In genomic region chr13:64373695-64374094, GRCm38 (mm10) we compare ENCODE assay signal across 12 mouse cellular contexts. TPM values are rescaled to one million over a fixed set of nuclear protein-coding genes. Genes with fewer than 3 reads are reported as not detected.
DNase-seq lines count a peak whose midpoint lies in the region; ATAC-seq and TF ChIP-seq lines count a peak whose summit lies in the region.
"Had no signal": no experiment of that assay in that cellular context is flagged by ENCODE, and none has a peak within 500 bp of the region (broad histone marks: within the 10 kb centered on the region; RNA-seq: fewer than 3 reads in every experiment).

No protein-coding gene starts in this region.

- H3K4me1 ChIP-seq in limb, embryonic 14.5 days (ENCODE audit: control insufficient read depth, insufficient read depth, low read length) = peaks cover 7% of the 10 kb centered on the region
- H3K4me1 ChIP-seq in limb, embryonic 10.5 days = peaks cover 10% of the 10 kb centered on the region

- H3K36me3 ChIP-seq in limb, embryonic 14.5 days (ENCODE audit: control insufficient read depth, insufficient read depth, low read length) = no peaks in the 10 kb centered on the region
- no peaks in the 10 kb centered on the region for H3K36me3 ChIP-seq in limb, embryonic 10.5 days
- H3K36me3 ChIP-seq: hindbrain, embryonic 13.5 days; neural tube, embryonic 13.5 days had no signal

- no peak for ATAC-seq in limb, embryonic 14.5 days (ENCODE audit: low FRiP score, low read depth)
- ATAC-seq in frontal cortex, adult (ENCODE audit: low TSS enrichment) = no peak
- ATAC-seq: CD4-positive, CD25-positive, alpha-beta regulatory T cell, adult 4 months had no signal

- H3K27ac ChIP-seq in gastrocnemius, adult 2 months = peak overlapping the region; percentile 77
- no peak overlapping the region for H3K27ac ChIP-seq in limb, embryonic 14.5 days (replicated peaks; ENCODE audit: low read depth, low read length)
- no peak overlapping the region for H3K27ac ChIP-seq in limb, embryonic 10.5 days
- H3K27ac ChIP-seq: hindbrain, embryonic 13.5 days; liver, embryonic 14.5 days; neural tube, embryonic 13.5 days had no signal

- 10% methylated on average over 1 of the region's 1 CpGs for WGBS in limb, embryonic 14.5 days
- 18% methylated on average over 1 of the region's 1 CpGs for WGBS in limb, embryonic 10.5 days

- no peak overlapping the region for H3K9ac ChIP-seq in limb, embryonic 14.5 days (ENCODE audit: low read depth, low read length, severe bottlenecking)
- H3K9ac ChIP-seq: hindbrain, embryonic 13.5 days; liver, embryonic 14.5 days; neural tube, embryonic 13.5 days had no signal

- peak; percentile 72 for DNase-seq in gastrocnemius, adult 2 months
- DNase-seq in gastrocnemius, postnatal 4 days (ENCODE audit: low spot score in 2 of 2) = no peak
- DNase-seq in limb, embryonic 14.5 days (ENCODE audit: low spot score) = peak; percentile 27
- no peak for DNase-seq in limb, embryonic 10.5 days (ENCODE audit: low spot score)
- DNase-seq in gastrocnemius, postnatal 14 days = peak; percentile 14
- DNase-seq in lung, postnatal 25 days (ENCODE audit: low spot score) = peak; percentile 7
- no peak for DNase-seq in cerebellum, adult 9-10 months

- no peaks in the 10 kb centered on the region for H3K27me3 ChIP-seq in limb, embryonic 14.5 days (ENCODE audit: control insufficient read depth, insufficient read depth, low read length)
- H3K27me3 ChIP-seq in limb, embryonic 10.5 days (ENCODE audit: low read depth, poor library complexity, severe bottlenecking) = no peaks in the 10 kb centered on the region
- H3K27me3 ChIP-seq: hindbrain, embryonic 13.5 days; neural tube, embryonic 13.5 days had no signal

- no peak for TF ChIP-seq CTCF in gastrocnemius, adult 2 months (IDR thresholded peaks at IDR 0.05)

- TF ChIP-seq POLR2A in limb, embryonic 14.5 days (IDR thresholded peaks at IDR 0.05; ENCODE audit: borderline replicate concordance, extremely low read depth, insufficient read depth, insufficient read length) = no peak

- H3K4me2 ChIP-seq in limb, embryonic 14.5 days (replicated peaks; ENCODE audit: low read depth, low read length, severe bottlenecking) = no peak overlapping the region
- H3K4me2 ChIP-seq: hindbrain, embryonic 13.5 days; neural tube, embryonic 13.5 days had no signal

- H3K4me3 ChIP-seq in gastrocnemius, adult 2 months = no peak overlapping the region
- no peak overlapping the region for H3K4me3 ChIP-seq in limb, embryonic 14.5 days (replicated peaks; ENCODE audit: low read length)
- no peak overlapping the region for H3K4me3 ChIP-seq in limb, embryonic 10.5 days
- H3K4me3 ChIP-seq: hindbrain, embryonic 13.5 days; neural tube, embryonic 13.5 days had no signal

- intact Hi-C loops in gastrocnemius, adult 2 months (cut with DNase I) = no loop called here
- intact Hi-C loops in gastrocnemius, postnatal 14 days (cut with DNase I; ENCODE audit: low total_unique reads) = no loop called here

- H3K9me3 ChIP-seq in limb, embryonic 14.5 days (ENCODE audit: control insufficient read depth, low read length) = no peaks in the 10 kb centered on the region
- no peaks in the 10 kb centered on the region for H3K9me3 ChIP-seq in limb, embryonic 10.5 days (replicated peaks)
- H3K9me3 ChIP-seq: hindbrain, embryonic 13.5 days; neural tube, embryonic 13.5 days had no signal

RNA-seq across cellular contexts. Expression of gene Ctsl, which starts 3.0 kb away (rescaled TPM):
- 100 to 1,000 TPM; 111 to 149 TPM for total RNA-seq in gastrocnemius, adult 2 months (2021)
- total RNA-seq in gastrocnemius, postnatal 4 days (2021) = 100 to 1,000 TPM; 179 to 189 TPM
- 113 and 161 TPM in 2 replicates for polyA plus RNA-seq in limb, embryonic 14.5 days (2012; rRNA removed)
- polyA plus RNA-seq in limb, embryonic 14.5 days (2014; fragmentation: Nextera tagmentation; extraction: Ambion mirVana) = 228 and 249 TPM in 2 replicates
- polyA plus RNA-seq in limb, embryonic 10.5 days (2016; fragmentation: Nextera tagmentation; extraction: Ambion mirVana) = 100 and 108 TPM in 2 replicates
- 100 to 1,000 TPM; 132 to 141 TPM for total RNA-seq in gastrocnemius, postnatal 14 days (2021)

RNA-seq across cellular contexts. Expression of gene Cdk20, which starts 58.4 kb away (rescaled TPM):
- total RNA-seq in gastrocnemius, adult 2 months (2021) = 1 to 10 TPM; 2.1 to 3.3 TPM
- total RNA-seq in gastrocnemius, postnatal 4 days (2021) = 1 to 10 TPM; 3.9 to 5.2 TPM
- 19.9 and 26.0 TPM in 2 replicates for polyA plus RNA-seq in limb, embryonic 14.5 days (2012; rRNA removed)
- polyA plus RNA-seq in limb, embryonic 14.5 days (2014; fragmentation: Nextera tagmentation; extraction: Ambion mirVana) = 12.3 and 15.2 TPM in 2 replicates
- polyA plus RNA-seq in limb, embryonic 10.5 days (2016; fragmentation: Nextera tagmentation; extraction: Ambion mirVana) = 9.0 and 11.8 TPM in 2 replicates
- total RNA-seq in gastrocnemius, postnatal 14 days (2021) = 1 to 10 TPM; 2.5 to 3.1 TPM

Comparison
In these comparisons a context has a peak if more than half of its experiments do, and no peak if none do; other contexts are left out.
1. DNase-seq: peak in gastrocnemius, adult 2 months (single experiment), limb, embryonic 14.5 days (single experiment), gastrocnemius, postnatal 14 days (single experiment) and lung, postnatal 25 days (single experiment); none in gastrocnemius, postnatal 4 days (0 of 2), limb, embryonic 10.5 days (single experiment) and cerebellum, adult 9-10 months (single experiment).